Mouse (Mus musculus): Measurements from ENCODE around the gene Rela. TPM values are rescaled to one million over a fixed set of nuclear protein-coding genes. Genes with fewer than 3 reads are reported as not detected.
A peak's percentile ranks its signal among the peaks of the same experiment; 100 is the strongest.

Rela gene
- polyA plus RNA-seq, 1 experiment, result 61.0 TPM

DNA sequence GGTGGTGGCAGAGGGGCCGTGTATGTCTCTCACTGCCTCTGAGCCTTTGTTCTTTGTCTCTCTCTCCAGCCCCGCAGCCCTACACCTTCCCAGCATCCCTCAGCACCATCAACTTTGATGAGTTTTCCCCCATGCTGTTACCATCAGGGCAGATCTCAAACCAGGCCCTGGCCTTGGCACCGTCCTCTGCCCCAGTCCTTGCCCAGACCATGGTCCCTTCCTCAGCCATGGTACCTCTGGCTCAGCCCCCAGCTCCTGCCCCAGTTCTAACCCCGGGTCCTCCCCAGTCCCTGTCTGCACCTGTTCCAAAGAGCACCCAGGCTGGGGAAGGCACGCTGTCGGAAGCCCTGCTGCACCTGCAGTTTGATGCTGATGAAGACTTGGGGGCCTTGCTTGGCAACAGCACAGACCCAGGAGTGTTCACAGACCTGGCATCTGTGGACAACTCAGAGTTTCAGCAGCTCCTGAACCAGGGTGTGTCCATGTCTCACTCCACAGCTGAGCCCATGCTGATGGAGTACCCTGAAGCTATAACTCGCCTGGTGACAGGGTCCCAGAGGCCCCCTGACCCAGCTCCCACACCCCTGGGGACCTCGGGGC is 9.5 kb downstream of the Rela start:
- Histone ChIP-seq H3K4me3 (ENCODE audit: low read depth, low read length) (no peak overlapping the region), H3K27ac (ENCODE audit: insufficient read depth, low read depth, low read length) (no peak overlapping the region), H3K27me3 (ENCODE audit: control insufficient read depth, insufficient read depth, low read length) (no peaks in the 10 kb centered on the region), H3K36me3 (ENCODE audit: control insufficient read depth, insufficient read depth, low read length) (peaks cover 53% of the 10 kb centered on the region), H3K4me1 (ENCODE audit: control insufficient read depth, insufficient read depth, insufficient read length, low read length) (peaks cover 8% of the 10 kb centered on the region)
- 93% methylated on average over 8 of the region's 8 CpGs for WGBS
- TF ChIP-seq CTCF (IDR thresholded peaks at IDR 0.05; ENCODE audit: extremely low read depth, insufficient read length, insufficient replicate concordance, low read depth, low read length) (no peak), POLR2A (IDR thresholded peaks at IDR 0.05; ENCODE audit: low read depth, low read length) (no peak)

DNA sequence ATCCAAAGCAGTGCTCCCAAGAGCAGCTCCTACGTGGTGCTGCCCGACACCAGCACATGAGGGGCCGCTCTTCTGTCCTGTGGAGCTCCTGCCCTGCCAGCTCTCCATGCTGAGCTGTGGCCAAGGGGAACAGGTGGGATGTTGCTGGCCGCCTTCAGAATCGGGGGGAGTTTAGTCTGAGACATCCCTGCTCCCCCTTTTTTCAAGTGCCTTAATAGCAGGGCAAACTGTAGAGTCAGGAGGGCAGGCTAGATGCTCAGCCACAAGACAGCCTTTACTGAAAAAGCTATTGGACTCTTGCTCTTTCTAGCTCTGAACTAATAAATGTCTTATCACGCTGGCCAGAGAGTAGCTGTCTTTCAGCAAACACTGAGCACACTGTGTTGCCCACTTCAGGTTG is 10.5 kb downstream of the Rela start:
- 90% methylated on average over 6 of the region's 6 CpGs for WGBS
- Histone ChIP-seq H3K36me3 (ENCODE audit: control insufficient read depth, insufficient read depth, low read length) (peaks cover 44% of the 10 kb centered on the region), H3K4me1 (ENCODE audit: control insufficient read depth, insufficient read depth, insufficient read length, low read length) (peaks cover 8% of the 10 kb centered on the region), H3K27ac (ENCODE audit: insufficient read depth, low read depth, low read length) (no peak overlapping the region), H3K27me3 (ENCODE audit: control insufficient read depth, insufficient read depth, low read length) (no peaks in the 10 kb centered on the region), H3K4me3 (ENCODE audit: low read depth, low read length) (no peak overlapping the region)
- TF ChIP-seq CTCF (IDR thresholded peaks at IDR 0.05; ENCODE audit: extremely low read depth, insufficient read length, insufficient replicate concordance, low read depth, low read length) (no peak), POLR2A (IDR thresholded peaks at IDR 0.05; ENCODE audit: low read depth, low read length) (no peak)

DNA sequence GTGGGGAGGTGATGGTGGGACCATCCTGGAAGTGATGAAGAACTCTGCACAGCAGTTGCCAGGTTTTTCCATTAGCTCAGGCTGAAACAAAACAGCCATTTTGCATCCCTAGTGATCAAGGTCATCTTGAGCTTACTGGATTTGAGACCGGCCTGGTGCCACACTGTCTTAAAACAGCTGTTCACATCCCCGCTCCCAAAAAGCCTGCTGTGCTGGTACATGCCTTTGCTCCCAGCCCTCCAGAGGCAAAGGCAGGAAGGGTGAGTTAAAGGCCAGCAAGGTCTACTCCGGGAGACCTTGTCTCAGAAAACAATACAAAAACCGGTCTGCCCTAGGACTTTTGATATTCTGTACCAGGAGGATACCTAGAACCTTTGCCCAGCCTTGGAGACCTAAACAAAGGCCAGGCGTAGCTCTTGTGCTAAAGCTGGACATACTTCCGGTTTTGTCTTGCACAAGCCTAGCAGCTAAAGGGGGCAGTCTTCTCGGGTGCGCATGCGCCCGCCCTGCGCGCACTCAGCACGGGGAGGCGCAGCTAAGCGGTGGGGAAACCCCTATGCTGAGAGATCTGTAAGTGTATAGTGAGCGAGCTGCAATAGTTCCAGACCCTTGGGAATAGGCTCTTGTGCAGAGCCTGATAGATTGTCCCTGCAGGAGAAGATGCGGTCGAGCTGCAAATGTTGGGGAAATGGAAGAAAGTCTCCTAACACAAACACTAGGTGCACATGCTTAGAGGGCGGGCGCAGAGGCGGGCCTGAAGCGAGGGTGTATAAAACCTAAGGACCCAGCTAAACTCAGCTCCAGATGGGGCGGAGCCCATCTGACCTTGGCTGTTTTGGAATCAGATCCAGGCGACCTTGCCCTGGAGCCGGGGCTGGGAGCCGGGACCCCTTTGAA is 11.4 kb downstream of the Rela start:
- Histone ChIP-seq H3K27ac (ENCODE audit: insufficient read depth, low read depth, low read length) (peak overlapping the region; percentile 61), H3K36me3 (ENCODE audit: control insufficient read depth, insufficient read depth, low read length) (peaks cover 39% of the 10 kb centered on the region), H3K4me3 (ENCODE audit: low read depth, low read length) (peak overlapping the region; percentile 35), H3K4me1 (ENCODE audit: control insufficient read depth, insufficient read depth, insufficient read length, low read length) (peaks cover 8% of the 10 kb centered on the region), H3K27me3 (ENCODE audit: control insufficient read depth, insufficient read depth, low read length) (no peaks in the 10 kb centered on the region)
- peak; percentile 18; the same call in 1 of the 2 replicates for TF ChIP-seq CTCF (IDR thresholded peaks at IDR 0.05; ENCODE audit: extremely low read depth, insufficient read length, insufficient replicate concordance, low read depth, low read length)
- no peak for TF ChIP-seq POLR2A (IDR thresholded peaks at IDR 0.05; ENCODE audit: low read depth, low read length)
- WGBS, result 4% methylated on average over 26 of the region's 26 CpGs

DNA sequence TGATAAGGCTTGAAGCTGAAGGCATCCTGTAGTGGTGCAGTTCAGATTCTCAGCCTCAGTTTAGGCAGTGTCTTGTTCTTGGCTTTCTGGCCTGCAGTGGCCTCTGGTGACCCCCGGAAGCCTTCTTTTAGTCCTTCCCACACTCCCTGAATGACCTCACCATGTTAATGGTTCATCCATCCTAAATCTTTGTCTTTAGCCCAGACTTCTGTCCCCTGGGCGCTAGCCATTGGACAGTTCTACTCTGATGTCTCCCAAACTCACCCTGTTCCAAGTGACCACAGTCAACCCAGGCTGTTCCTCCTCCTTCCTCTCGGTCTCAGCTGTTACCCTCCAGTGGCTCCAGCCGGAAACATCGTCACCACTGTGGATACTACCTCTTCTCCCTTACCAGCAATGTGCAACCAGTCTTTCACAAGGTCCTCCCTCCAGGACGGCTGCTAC is 12.0 kb downstream of the Rela start:
- Histone ChIP-seq H3K4me3 (ENCODE audit: low read depth, low read length) (peak overlapping the region; percentile 35), H3K27ac (ENCODE audit: insufficient read depth, low read depth, low read length) (peak overlapping the region; percentile 36; the same call in 1 of the 2 replicates), H3K36me3 (ENCODE audit: control insufficient read depth, insufficient read depth, low read length) (peaks cover 32% of the 10 kb centered on the region), H3K27me3 (ENCODE audit: control insufficient read depth, insufficient read depth, low read length) (no peaks in the 10 kb centered on the region), H3K4me1 (ENCODE audit: control insufficient read depth, insufficient read depth, insufficient read length, low read length) (peaks cover 11% of the 10 kb centered on the region)
- TF ChIP-seq CTCF (IDR thresholded peaks at IDR 0.05; ENCODE audit: extremely low read depth, insufficient read length, insufficient replicate concordance, low read depth, low read length) (no peak), POLR2A (IDR thresholded peaks at IDR 0.05; ENCODE audit: low read depth, low read length) (no peak)
- 55% methylated on average over 6 of the region's 6 CpGs for WGBS

DNA sequence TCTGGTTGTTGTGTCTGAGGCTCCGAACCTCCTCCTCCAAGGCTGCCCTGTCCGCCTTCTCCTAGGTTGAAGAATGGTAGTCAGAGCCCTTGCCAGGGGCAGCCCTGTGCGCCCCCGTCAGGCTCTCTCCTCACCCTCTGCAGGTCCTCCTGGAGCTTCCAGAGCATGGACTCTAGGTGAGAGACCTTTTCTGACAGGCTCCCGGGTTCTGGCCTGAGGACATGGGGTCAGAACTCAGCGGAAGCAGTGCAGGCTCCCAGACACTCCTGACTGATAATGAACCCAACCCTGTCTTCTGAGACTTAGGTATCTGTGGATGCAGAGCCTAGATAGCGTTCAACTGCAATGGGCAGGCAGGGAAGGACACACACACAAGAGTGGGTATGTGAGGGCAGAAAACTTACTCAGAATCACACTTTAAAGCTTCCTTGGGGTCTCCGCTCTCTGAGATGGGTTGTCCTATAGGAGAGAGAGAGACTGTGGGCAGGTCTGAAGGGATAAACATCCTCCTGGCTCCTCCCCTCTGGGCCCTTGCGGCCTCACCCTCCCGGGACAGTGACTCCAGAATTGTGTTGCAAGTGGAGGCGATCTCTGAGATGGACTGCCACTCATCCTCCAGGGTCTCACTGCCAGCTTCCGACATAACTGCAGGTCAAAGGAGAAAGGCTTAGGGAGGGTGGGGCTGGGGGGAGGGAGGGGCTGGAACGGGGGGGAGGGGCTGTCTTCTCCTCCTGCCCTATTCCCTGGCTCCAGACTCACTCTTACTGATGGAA is 14.4 kb downstream of the Rela start:
- WGBS, result 81% methylated on average over 13 of the region's 13 CpGs
- Histone ChIP-seq H3K4me3 (ENCODE audit: low read depth, low read length) (no peak overlapping the region), H3K27me3 (ENCODE audit: control insufficient read depth, insufficient read depth, low read length) (no peaks in the 10 kb centered on the region), H3K27ac (ENCODE audit: insufficient read depth, low read depth, low read length) (no peak overlapping the region), H3K36me3 (ENCODE audit: control insufficient read depth, insufficient read depth, low read length) (peaks cover 11% of the 10 kb centered on the region), H3K4me1 (ENCODE audit: control insufficient read depth, insufficient read depth, insufficient read length, low read length) (peaks cover 19% of the 10 kb centered on the region)
- TF ChIP-seq CTCF (IDR thresholded peaks at IDR 0.05; ENCODE audit: extremely low read depth, insufficient read length, insufficient replicate concordance, low read depth, low read length), result no peak
- TF ChIP-seq POLR2A (IDR thresholded peaks at IDR 0.05; ENCODE audit: low read depth, low read length), result no peak

DNA sequence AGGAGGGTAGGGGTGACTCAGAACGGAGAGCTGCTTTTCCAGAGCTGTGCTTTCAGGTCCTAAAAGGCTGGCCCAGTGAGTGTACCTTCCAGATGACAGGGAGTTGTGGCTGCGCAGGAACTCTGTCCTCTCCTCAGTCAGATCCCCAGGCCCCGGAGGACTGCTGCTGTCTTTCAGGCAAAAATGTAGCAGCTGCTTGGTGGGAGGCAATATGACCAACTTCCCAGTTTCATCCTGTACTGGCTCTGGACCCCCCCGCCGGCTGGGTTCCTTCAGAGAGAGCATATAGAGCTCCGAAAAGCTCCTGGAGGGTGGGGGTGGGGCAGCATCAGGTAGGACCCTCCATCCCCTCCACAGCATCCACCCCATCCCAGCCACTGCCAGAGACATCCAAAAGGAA is 15.3 kb downstream of the Rela start:
- TF ChIP-seq CTCF (IDR thresholded peaks at IDR 0.05; ENCODE audit: extremely low read depth, insufficient read length, insufficient replicate concordance, low read depth, low read length) (no peak), POLR2A (IDR thresholded peaks at IDR 0.05; ENCODE audit: low read depth, low read length) (no peak)
- no peaks in the 10 kb centered on the region for H3K27me3 ChIP-seq (ENCODE audit: control insufficient read depth, insufficient read depth, low read length)
- H3K4me3 ChIP-seq (ENCODE audit: low read depth, low read length), result no peak overlapping the region
- H3K4me1 ChIP-seq (ENCODE audit: control insufficient read depth, insufficient read depth, insufficient read length, low read length), result peaks cover 19% of the 10 kb centered on the region
- 89% methylated on average over 6 of the region's 6 CpGs for WGBS
- no peak overlapping the region for H3K27ac ChIP-seq (ENCODE audit: insufficient read depth, low read depth, low read length)
- peaks cover 2% of the 10 kb centered on the region for H3K36me3 ChIP-seq (ENCODE audit: control insufficient read depth, insufficient read depth, low read length)

Data from small intestine, adult 2 months (tissue).